Mouse (Mus musculus): ENCODE measurements around the gene Prdm15. TPM values are rescaled to one million over a fixed set of nuclear protein-coding genes. Genes with fewer than 3 reads are reported as not detected.

The Prdm15 gene
- polyA plus RNA-seq, 1 experiment = 4.4 TPM

GRCm38 (mm10) chr16:97869193-97870102, 17.8 kb upstream of the Prdm15 start:
- Histone ChIP-seq H3K4me3 (ENCODE audit: insufficient read depth, poor library complexity, severe bottlenecking) (no peak overlapping the region), H3ac (ENCODE audit: control insufficient read depth, insufficient read length, low read depth) (no peak overlapping the region), H3K36me3 (ENCODE audit: control insufficient read depth, insufficient read depth) (no peaks in the 10 kb centered on the region), H3K79me2 (ENCODE audit: control insufficient read depth, insufficient read depth) (no peaks in the 10 kb centered on the region), H3K79me3 (ENCODE audit: low read depth) (no peaks in the 10 kb centered on the region), H3K27me3 (ENCODE audit: control insufficient read depth, insufficient read depth, insufficient read length) (no peaks in the 10 kb centered on the region)
- TF ChIP-seq FOSL1 (IDR thresholded peaks at IDR 0.05; ENCODE audit: insufficient read depth, low read length, poor library complexity, severe bottlenecking) = no peak
- no peak for TF ChIP-seq MAX (IDR thresholded peaks at IDR 0.05)
- no peak for TF ChIP-seq MYOD1 (IDR thresholded peaks at IDR 0.05; ENCODE audit: control insufficient read depth, insufficient read length, low read depth)
- TF ChIP-seq CTCF (IDR thresholded peaks at IDR 0.05; ENCODE audit: control insufficient read depth, insufficient read depth, insufficient read length) = no peak
- TF ChIP-seq USF1 (IDR thresholded peaks at IDR 0.05; ENCODE audit: low read depth) = no peak
- no peak for TF ChIP-seq CEBPB (IDR thresholded peaks at IDR 0.05; ENCODE audit: low read depth)
- no peak for TF ChIP-seq MYOG (IDR thresholded peaks at IDR 0.05; ENCODE audit: control insufficient read depth, extremely low read depth, insufficient read length)

DNA sequence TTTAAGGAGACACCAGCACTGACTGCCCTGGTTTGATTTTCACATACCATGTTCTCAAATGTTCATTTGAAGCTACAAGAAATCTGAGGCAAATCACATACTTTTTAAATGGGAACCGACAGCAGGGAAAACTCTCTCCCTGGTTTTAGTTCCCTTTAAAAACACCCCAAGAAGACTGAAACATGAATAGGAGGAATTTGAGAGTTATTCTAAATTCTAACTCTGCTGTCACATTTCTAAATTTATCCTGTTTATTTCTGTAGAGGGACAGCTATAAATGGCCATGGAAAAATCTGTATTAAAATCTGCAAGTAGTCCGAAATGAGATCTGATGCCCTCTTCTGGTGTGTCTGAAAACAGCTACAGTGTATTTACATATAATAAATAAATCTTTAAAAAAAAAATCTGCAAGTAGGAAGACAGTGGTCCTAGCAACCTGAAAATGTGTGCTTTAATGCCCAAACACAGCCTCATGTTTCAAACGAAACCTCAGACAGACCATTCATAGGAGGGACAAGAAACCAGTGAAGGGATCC, 12.3 kb upstream of the Prdm15 start:
- no peaks in the 10 kb centered on the region for H3K36me3 ChIP-seq (ENCODE audit: control insufficient read depth, insufficient read depth)
- no peaks in the 10 kb centered on the region for H3K79me3 ChIP-seq (ENCODE audit: low read depth)
- no peaks in the 10 kb centered on the region for H3K27me3 ChIP-seq (ENCODE audit: control insufficient read depth, insufficient read depth, insufficient read length)
- no peak overlapping the region for H3ac ChIP-seq (ENCODE audit: control insufficient read depth, insufficient read length, low read depth)
- TF ChIP-seq CEBPB (IDR thresholded peaks at IDR 0.05; ENCODE audit: low read depth) (no peak), MAX (IDR thresholded peaks at IDR 0.05) (no peak), FOSL1 (IDR thresholded peaks at IDR 0.05; ENCODE audit: insufficient read depth, low read length, poor library complexity, severe bottlenecking) (no peak)
- no peaks in the 10 kb centered on the region for H3K79me2 ChIP-seq (ENCODE audit: control insufficient read depth, insufficient read depth)
- H3K4me3 ChIP-seq (ENCODE audit: insufficient read depth, poor library complexity, severe bottlenecking) = no peak overlapping the region

- H3K79me3 ChIP-seq (ENCODE audit: low read depth) = no peaks in the 10 kb centered on the region
- TF ChIP-seq CEBPB (IDR thresholded peaks at IDR 0.05; ENCODE audit: low read depth) (no peak), USF1 (IDR thresholded peaks at IDR 0.05; ENCODE audit: low read depth) (no peak), MYOG (IDR thresholded peaks at IDR 0.05; ENCODE audit: control insufficient read depth, extremely low read depth, insufficient read length) (no peak), CTCF (IDR thresholded peaks at IDR 0.05; ENCODE audit: control insufficient read depth, insufficient read depth, insufficient read length) (no peak), MYOD1 (IDR thresholded peaks at IDR 0.05; ENCODE audit: control insufficient read depth, insufficient read length, low read depth) (no peak), FOSL1 (IDR thresholded peaks at IDR 0.05; ENCODE audit: insufficient read depth, low read length, poor library complexity, severe bottlenecking) (no peak), MAX (IDR thresholded peaks at IDR 0.05) (no peak)
- H3K79me2 ChIP-seq (ENCODE audit: control insufficient read depth, insufficient read depth) = peaks cover 2% of the 10 kb centered on the region
- H3ac ChIP-seq (ENCODE audit: control insufficient read depth, insufficient read length, low read depth) = no peak overlapping the region
- no peaks in the 10 kb centered on the region for H3K27me3 ChIP-seq (ENCODE audit: control insufficient read depth, insufficient read depth, insufficient read length)
- no peaks in the 10 kb centered on the region for H3K36me3 ChIP-seq (ENCODE audit: control insufficient read depth, insufficient read depth)
- no peak overlapping the region for H3K4me3 ChIP-seq (ENCODE audit: insufficient read depth, poor library complexity, severe bottlenecking)
These were observed 4.4 kb upstream of the Prdm15 start for GRCm38 (mm10) chr16:97856050-97856449.

DNA sequence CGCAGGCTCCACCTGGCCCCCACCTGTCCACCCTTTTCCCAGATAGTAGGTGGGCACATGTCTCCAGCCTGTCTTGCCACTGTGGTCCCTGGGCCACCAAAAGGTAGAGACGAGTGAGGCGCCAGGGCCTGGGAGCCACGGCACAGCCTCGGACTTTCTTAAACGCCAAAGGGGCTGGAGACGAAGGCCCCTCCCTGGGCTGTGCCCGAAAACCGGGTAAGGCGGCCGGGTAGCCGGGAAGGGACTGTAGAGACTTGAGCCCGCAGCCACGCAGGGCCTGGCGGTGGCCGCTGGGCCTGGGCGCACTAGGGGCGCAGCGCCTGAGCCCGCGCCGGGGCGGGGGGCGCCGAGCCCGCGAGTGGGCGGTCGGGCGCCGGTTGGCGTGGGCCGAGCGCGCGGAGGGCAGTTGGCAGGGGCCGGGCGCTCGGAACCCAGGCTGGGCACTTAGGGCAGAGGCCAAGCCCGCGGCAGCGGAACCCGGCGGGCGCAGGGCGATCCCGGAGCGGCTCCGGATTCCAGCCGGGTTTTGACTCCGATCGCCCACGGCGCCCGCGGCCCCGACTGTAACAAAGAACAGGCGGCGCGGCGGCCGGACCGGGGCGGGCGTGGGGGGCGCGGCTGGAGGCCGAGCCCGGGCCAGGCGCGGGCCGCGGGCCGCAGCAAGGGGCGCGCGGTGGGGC, 449 bp downstream of the Prdm15 start:
- Histone ChIP-seq H3K79me2 (ENCODE audit: control insufficient read depth, insufficient read depth) (peaks cover 50% of the 10 kb centered on the region), H3K79me3 (ENCODE audit: low read depth) (peaks cover 27% of the 10 kb centered on the region), H3K36me3 (ENCODE audit: control insufficient read depth, insufficient read depth) (peaks cover 8% of the 10 kb centered on the region), H3ac (ENCODE audit: control insufficient read depth, insufficient read length, low read depth) (peak overlapping the region; percentile 99), H3K27me3 (ENCODE audit: control insufficient read depth, insufficient read depth, insufficient read length) (no peaks in the 10 kb centered on the region), H3K4me3 (ENCODE audit: insufficient read depth, poor library complexity, severe bottlenecking) (peak overlapping the region; percentile 76)
- TF ChIP-seq MYOG (IDR thresholded peaks at IDR 0.05; ENCODE audit: control insufficient read depth, extremely low read depth, insufficient read length) (no peak), CTCF (IDR thresholded peaks at IDR 0.05; ENCODE audit: control insufficient read depth, insufficient read depth, insufficient read length) (no peak), MAX (IDR thresholded peaks at IDR 0.05) (no peak)

GRCm38 (mm10) chr16:97850667-97851060, 986 bp downstream of the Prdm15 start:
- H3K79me3 ChIP-seq (ENCODE audit: low read depth) = peaks cover 28% of the 10 kb centered on the region
- peak overlapping the region; percentile 99 for H3ac ChIP-seq (ENCODE audit: control insufficient read depth, insufficient read length, low read depth)
- H3K36me3 ChIP-seq (ENCODE audit: control insufficient read depth, insufficient read depth) = peaks cover 12% of the 10 kb centered on the region
- no peaks in the 10 kb centered on the region for H3K27me3 ChIP-seq (ENCODE audit: control insufficient read depth, insufficient read depth, insufficient read length)
- H3K4me3 ChIP-seq (ENCODE audit: insufficient read depth, poor library complexity, severe bottlenecking) = peak overlapping the region; percentile 76
- H3K79me2 ChIP-seq (ENCODE audit: control insufficient read depth, insufficient read depth) = peaks cover 55% of the 10 kb centered on the region
- TF ChIP-seq MAX (IDR thresholded peaks at IDR 0.05) = peak; percentile 70
- no peak for TF ChIP-seq FOSL1 (IDR thresholded peaks at IDR 0.05; ENCODE audit: insufficient read depth, low read length, poor library complexity, severe bottlenecking)
- no peak for TF ChIP-seq CEBPB (IDR thresholded peaks at IDR 0.05; ENCODE audit: low read depth)
- no peak for TF ChIP-seq MYOD1 (IDR thresholded peaks at IDR 0.05; ENCODE audit: control insufficient read depth, insufficient read length, low read depth)
- TF ChIP-seq USF1 (IDR thresholded peaks at IDR 0.05; ENCODE audit: low read depth) = no peak
- TF ChIP-seq MYOG (IDR thresholded peaks at IDR 0.05; ENCODE audit: control insufficient read depth, extremely low read depth, insufficient read length) = no peak
